Mouse (Mus musculus): ENCODE results near the gene Ipo8. TPM values are rescaled to one million over a fixed set of nuclear protein-coding genes. Genes with fewer than 3 reads are reported as not detected.
A peak's percentile ranks its signal among the peaks of the same experiment; 100 is the strongest.

Ipo8 gene
- 10 to 100 TPM; 34.0 to 35.5 TPM for total RNA-seq (2021)
- long read RNA-seq, full-length matches to known transcripts, result 10 of 10 reads
- long read RNA-seq, partial matches to known transcripts, result 0 of 10 reads
- long read RNA-seq, other reads (novel, unspliced or antisense), result 0 of 10 reads

GRCm38 (mm10) chr6:148830748-148831727 is at the start of gene Ipo8:
Gene Ipo8, minus strand, starts transcription at chr6:148831467.
- peak; percentile 87 to 90 for DNase-seq (ENCODE audit: low spot score in 2 of 2)

DNA sequence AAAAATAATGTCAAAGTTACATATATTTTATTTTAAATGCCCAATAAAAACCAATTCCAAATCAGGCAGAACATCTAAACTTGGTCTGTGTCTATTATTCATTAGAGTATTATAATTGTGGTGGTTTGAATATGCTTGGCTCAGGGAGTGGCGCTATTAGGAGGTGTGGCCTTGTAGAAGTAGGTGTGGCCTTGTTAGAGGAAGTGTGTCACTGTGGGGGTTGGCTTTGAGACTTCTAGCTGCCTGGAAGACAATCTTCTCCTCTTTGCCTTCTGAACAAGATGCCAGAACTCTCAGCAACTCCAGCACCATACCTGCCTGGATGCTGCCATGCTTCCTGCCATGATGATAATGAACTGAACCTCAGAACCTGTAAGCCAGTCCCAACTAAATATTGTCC is 42.6 kb upstream of the Ipo8 start:
- no peak for DNase-seq (ENCODE audit: low spot score in 2 of 2)

- no peak for DNase-seq (ENCODE audit: low spot score in 2 of 2)
Observed at GRCm38 (mm10) chr6:148845629-148846028, 14.4 kb upstream of the Ipo8 start.

DNA sequence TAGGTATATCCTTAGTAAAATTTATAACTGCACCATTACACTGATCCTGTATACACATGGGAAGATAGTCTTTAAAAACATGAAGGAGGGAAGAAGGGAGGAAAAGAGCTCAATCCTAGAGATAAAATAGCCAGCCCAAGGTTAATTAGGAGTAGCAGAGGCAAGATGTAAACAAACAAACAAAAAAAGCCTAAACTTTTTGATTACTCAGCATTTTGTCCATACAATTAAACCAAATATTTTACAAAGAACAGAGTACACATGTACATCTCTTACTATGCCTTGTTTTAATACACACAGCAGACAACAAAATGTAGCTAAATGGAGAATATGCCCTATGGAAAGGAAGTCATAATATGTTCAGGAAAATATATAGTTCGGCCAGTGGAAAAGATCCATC is 10.5 kb upstream of the Ipo8 start:
- no peak for DNase-seq (ENCODE audit: low spot score in 2 of 2)

- no peak for DNase-seq (ENCODE audit: low spot score in 2 of 2)
Observed at GRCm38 (mm10) chr6:148838460-148838859, 7.2 kb upstream of the Ipo8 start.

DNA sequence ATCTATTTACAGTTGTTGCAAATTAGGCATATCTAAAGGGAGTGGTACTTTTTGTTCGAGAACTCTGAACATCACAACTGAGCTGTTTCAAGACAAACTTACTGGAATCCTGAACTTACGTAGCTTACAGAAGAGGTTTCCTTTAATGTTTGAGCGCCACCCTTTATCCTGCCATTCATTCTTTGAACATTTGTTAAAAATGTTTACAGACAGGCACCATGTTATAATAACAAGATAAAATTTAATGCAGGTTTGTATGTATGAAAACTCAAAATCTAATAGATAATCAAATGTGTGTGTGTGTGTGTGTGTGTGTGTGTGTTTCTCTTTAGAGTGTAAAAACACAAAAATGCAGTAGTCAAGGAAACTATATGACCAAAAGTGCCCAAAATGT is 458 bp upstream of the Ipo8 start:
- no peak for DNase-seq (ENCODE audit: low spot score in 2 of 2)

- DNase-seq (ENCODE audit: low spot score in 2 of 2), result no peak
Observed at GRCm38 (mm10) chr6:148830355-148830747, 916 bp downstream of the Ipo8 start.

DNA sequence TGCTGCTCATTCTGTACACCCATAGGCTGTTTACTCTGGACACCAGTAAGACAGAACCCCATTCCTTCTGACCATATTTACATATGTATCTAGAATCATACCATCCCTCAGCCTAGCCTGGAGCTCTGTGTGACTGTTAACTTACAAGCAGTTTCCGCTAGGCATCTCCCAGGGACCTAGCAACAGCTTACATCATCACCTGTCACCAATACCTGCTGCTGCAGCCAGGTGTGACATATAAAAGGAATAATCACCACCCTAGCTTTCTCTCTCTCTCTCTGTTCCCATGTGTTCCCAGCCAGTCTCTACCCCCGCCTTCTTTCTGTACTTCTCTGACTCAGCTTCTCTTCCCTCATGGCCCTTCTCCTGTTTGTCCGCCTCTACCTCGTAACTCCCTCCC is 5.1 kb downstream of the Ipo8 start:
- DNase-seq (ENCODE audit: low spot score in 2 of 2), result no peak

DNA sequence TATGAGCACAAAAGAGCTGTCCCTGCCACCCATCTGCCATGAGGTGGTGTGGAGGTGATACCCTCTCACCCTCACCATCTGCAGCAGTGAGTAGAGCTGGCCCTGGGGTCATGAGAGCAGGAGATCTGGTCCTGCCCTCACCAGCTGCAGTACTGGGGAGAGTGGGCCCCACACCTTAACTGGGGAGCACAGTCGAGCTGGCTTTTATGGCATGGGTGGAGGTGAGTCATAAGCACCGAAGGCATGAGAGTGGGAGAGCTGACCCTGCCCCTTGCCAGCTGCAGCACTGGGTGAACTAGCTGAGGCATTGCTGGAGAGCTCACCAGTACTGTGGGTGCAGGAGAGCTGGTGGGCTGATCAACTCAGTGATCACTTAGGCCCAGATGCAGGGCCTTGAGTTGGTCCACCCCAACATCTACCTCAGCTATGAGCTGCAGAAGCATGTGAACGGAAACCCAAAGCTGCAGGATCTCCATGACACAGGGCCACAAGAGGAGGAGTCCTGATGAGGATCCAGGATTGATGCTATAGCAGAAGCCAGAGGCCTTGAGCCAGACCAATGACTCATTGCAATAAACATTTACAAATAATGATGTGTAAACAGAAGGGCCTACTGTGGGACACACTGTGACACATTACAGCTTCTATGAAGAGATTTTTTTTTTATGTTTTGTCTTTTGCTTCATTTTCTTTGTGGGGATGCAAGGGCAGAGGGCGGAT is 12.5 kb downstream of the Ipo8 start:
- no peak for DNase-seq (ENCODE audit: low spot score in 2 of 2)

DNA sequence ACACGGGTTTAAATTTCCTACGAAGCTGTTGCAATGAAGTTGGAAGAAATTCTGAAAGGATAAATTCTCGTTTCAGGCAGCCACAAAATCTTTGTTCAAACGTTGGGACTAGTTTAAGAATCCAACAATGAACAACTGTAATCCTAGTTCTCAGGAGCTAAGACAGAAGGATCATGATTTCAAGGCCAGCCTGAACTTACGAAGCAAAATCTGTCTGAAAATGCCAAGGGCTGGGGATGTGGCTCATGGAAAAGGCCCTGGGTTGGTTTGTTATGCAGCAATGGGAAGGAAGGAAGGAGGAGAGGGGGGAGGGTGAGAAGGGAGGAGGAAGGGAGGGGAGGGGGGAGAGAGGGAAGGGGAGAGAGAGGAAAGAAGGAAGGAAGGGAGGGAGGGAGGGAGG is 14.5 kb downstream of the Ipo8 start:
- no peak for DNase-seq (ENCODE audit: low spot score in 2 of 2)

DNA sequence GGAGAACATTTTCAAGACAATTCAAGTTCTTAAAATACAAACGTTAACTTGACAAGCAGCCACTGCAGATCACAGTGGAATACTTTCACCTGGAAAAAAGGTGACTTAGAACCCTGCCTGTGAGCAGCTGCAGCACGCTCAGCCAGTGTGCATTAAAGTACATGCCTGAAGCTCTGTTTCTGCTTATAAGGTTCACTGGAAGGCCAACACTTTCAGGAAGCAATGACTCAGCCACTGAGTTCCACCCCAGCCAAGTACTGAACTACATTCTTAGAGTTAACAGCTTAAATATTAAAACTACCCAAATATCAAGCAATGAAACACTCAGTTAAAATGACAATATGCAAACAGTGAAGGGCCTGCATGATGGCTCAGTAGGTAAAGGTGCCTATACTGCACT is 20.1 kb downstream of the Ipo8 start:
- DNase-seq (ENCODE audit: low spot score in 2 of 2), result no peak

- no peak for DNase-seq (ENCODE audit: low spot score in 2 of 2)
Observed at GRCm38 (mm10) chr6:148799773-148800172, 31.5 kb downstream of the Ipo8 start.

GRCm38 (mm10) chr6:148795145-148795544 is 36.1 kb downstream of the Ipo8 start:
- no peak for DNase-seq (ENCODE audit: low spot score in 2 of 2)

- DNase-seq (ENCODE audit: low spot score in 2 of 2), result no peak
Observed at GRCm38 (mm10) chr6:148789010-148789673, 42.1 kb downstream of the Ipo8 start.

DNA sequence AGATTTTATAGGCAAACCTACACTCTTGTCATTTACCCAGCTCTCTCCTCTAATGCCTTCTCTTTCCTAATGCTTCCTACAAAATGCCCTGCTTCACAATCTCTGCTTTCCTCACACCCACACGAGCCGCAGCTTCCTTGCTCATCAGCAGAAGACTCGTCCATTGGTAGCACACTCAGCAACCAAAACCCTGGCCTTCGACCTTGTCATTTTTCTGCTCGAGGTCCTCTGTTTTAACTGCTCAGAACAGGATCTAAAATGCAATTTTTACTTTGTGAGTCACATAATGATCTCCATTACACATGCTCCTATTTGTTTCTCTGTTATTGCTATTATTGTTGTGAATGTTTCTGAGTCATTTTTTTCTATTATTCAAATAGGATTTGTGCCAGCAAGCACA is 45.1 kb downstream of the Ipo8 start:
- no peak for DNase-seq (ENCODE audit: low spot score in 2 of 2)

GRCm38 (mm10) chr6:148784418-148784817 is 46.8 kb downstream of the Ipo8 start:
- DNase-seq (ENCODE audit: low spot score in 2 of 2), result no peak

GRCm38 (mm10) chr6:148776236-148776635 is 55.0 kb downstream of the Ipo8 start:
- DNase-seq (ENCODE audit: low spot score in 2 of 2), result no peak

GRCm38 (mm10) chr6:148771423-148771822 is 59.8 kb downstream of the Ipo8 start:
- DNase-seq (ENCODE audit: low spot score in 2 of 2), result no peak

DNA sequence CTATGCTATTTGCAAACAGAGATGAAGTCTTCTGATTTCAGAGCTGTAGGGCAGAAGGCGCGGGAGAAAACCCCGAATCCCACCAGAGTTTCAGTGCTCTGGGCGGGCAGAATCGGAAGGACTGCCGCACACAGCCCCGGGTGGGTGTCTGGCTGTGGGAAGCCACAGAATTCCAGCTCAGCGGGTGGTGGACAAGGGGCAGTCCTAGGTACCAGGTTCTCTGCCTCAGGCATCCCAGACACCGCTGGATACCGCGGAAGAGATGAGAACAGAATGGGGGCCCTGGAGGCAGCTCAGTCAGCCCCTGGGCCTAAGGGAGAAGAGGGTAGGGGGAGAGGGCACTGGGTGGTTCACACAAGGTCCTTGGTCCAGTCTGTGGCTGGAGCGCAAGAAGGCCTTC is 62.8 kb downstream of the Ipo8 start:
- DNase-seq (ENCODE audit: low spot score in 2 of 2), result no peak

DNA sequence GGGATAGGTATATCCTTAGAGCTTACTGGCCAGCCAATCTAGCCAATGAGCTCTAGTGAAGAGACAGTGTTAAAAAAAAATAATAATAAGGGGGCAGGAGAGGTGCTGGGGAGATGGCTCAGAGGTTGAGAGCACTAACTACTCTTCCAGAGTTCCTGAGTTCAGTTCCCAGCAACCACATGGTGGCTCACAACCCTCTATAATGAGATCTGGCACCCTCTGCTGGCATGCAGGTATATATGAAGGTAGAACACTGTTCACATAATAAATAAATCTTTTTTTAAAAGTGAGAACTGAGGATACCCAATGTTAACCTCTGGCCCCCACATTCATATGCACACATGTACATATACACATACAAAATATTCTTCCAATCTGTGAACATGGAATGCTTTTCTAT is 64.0 kb downstream of the Ipo8 start:
- DNase-seq (ENCODE audit: low spot score in 2 of 2), result no peak

- no peak for DNase-seq (ENCODE audit: low spot score in 2 of 2)
Observed at GRCm38 (mm10) chr6:148761967-148762712, 69.1 kb downstream of the Ipo8 start.
